Mouse (Mus musculus) E14TG2a.4 (cell line): ENCODE results near the gene E2f4.

Source experiments
- H3K27me3 ChIP-seq: 2 replicates; pipeline ENCODE4 v1.6.1; 2014; ENCODE audit warnings: low read length, control low read depth; ENCODE audit not compliant: insufficient read depth
- H3K36me3 ChIP-seq: 2 replicates; pipeline ENCODE4 v1.6.1; 2014; ENCODE audit warnings: low read length, control low read depth; ENCODE audit not compliant: insufficient read depth
- H3K4me1 ChIP-seq: replicated peaks from 2 replicates; pipeline ENCODE4 v1.6.1; 2014; ENCODE audit warnings: low read depth, low read length, control low read depth
- H3K4me3 ChIP-seq: replicated peaks from 2 replicates; pipeline ENCODE4 v1.5.1; 2014; ENCODE audit warnings: mild to moderate bottlenecking, low read length
- H3K9me3 ChIP-seq: 2 replicates; pipeline ENCODE4 v1.6.1; 2014; ENCODE audit warnings: low read length, control low read depth
- CTCF ChIP-seq: conservative IDR thresholded peaks from 2 replicates; pipeline ENCODE4 v1.5.1; 2014; ENCODE audit warnings: low read length
- NANOG ChIP-seq: IDR thresholded peaks from 2 replicates; pipeline ENCODE4 v1.6.1; 2014; ENCODE audit warnings: borderline replicate concordance, low read length, mixed read lengths
- POU5F1 ChIP-seq: IDR thresholded peaks from 2 replicates; pipeline ENCODE4 v1.6.1; 2014; ENCODE audit warnings: low read length, borderline replicate concordance

E2f4 gene

DNA sequence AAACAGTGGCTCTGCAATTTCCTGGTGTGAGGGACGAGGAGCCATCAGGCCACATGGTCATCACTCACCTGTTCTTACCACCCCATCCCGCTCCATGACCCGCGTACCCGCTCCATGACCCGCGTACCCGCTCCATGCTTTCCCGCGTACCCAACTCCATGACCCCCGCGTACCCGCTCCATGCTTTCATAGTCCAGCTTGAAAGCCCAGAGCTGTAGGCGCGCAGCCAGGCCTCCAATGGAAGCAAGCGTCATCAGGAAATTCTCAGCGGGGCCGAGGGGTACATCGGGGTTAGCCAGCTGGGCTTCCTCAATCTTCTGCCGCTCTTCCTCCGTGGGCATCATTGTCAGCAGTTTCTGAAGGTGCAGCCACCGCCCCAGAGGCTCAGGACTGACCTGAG, 34.0 kb downstream of the E2f4 start:
- no peaks in the 10 kb centered on the region for H3K9me3 ChIP-seq
- H3K27me3 ChIP-seq = no peaks in the 10 kb centered on the region
- TF ChIP-seq CTCF (no peak), NANOG (no peak), POU5F1 (no peak)
- H3K4me3 ChIP-seq = 0 out of 2 replicates have a peak overlapping the region, but pooled peaks have one; percentile 29
- H3K4me1 ChIP-seq = peaks cover 78% of the 10 kb centered on the region
- peaks cover 81% of the 10 kb centered on the region for H3K36me3 ChIP-seq

DNA sequence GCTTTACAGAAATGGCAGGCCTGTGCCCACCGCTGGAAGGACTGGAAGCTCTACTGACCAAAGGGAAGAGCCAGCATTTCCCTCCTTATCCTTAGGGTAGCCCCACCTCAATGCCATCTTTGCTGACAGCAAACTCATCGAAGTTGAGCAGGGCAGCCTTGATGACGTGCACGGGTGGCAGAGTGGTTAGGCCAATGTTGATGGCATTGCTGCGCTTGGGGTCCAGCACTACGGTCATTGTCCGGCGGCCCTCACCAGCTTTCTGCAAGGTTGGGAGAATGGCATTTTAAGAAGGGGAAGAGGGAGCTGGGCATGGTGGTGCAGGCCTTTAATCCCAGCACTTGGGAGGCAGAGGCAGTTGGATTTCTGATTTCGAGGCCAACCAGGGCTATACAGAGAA, 34.5 kb downstream of the E2f4 start:
- Histone ChIP-seq H3K4me3 (0 out of 2 replicates have a peak overlapping the region, but pooled peaks have one; percentile 29), H3K4me1 (peaks cover 80% of the 10 kb centered on the region), H3K27me3 (no peaks in the 10 kb centered on the region), H3K36me3 (peaks cover 81% of the 10 kb centered on the region), H3K9me3 (no peaks in the 10 kb centered on the region)
- TF ChIP-seq CTCF (no peak), POU5F1 (no peak), NANOG (no peak)

DNA sequence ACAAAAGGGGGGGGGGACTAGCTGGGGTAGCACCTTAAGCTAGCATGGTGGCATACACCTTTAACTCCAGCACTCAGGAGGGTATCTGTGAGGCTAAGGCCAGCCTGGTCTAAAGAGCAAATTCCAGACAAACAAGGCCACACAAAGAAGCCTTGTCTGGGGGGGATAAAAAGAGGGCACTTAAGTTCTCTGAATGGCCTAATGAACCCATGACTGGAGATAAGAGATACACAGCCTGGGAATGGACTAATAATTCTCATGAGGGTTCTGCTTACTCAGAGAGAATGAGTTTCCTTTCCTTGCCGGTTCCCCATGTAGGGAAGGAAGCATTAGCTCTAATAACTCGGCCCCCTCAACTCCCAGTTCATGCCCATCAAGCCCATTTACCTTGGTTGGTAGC, 35.1 kb downstream of the E2f4 start:
- TF ChIP-seq CTCF (no peak), NANOG (no peak), POU5F1 (no peak)
- Histone ChIP-seq H3K27me3 (no peaks in the 10 kb centered on the region), H3K4me3 (0 out of 2 replicates have a peak overlapping the region, but pooled peaks have one; percentile 13), H3K4me1 (peaks cover 80% of the 10 kb centered on the region), H3K9me3 (no peaks in the 10 kb centered on the region), H3K36me3 (peaks cover 79% of the 10 kb centered on the region)

DNA sequence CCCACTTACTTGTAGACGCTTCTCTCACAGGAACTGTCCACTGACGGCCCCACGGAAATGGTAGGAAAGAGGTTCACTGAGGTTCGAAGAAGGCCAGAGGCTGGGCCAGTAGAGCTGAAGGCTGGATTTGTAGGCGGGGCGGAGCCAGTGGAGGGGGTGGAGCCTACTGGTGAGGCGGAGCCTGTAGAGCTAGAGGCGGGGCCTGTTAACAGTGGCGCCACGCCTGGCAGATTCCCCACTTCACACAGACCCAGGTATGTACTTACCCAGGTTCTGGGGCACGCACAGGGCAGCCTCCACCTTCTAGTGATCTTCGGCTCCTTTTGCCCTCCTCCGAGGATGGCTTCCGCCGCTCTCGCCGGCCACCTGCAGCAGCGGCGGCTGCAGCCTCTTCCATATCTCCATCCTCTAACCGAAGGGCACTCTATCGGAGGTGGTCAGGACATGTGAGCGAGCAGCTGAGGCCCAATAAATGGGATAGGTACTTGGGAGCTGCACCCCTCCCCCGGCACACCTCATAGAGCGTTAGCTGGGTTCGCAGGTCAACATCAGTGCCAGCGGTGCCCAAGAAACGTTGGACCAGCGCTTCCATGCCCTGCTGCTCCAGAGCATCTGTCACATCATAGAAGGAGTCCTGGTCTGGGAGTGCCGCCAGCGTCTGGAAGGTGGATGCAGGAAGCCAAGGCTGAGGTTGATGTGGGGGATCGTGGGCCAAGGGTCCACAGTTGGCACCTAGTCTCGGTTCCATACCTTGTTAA, 39.1 kb downstream of the E2f4 start:
- peaks cover 43% of the 10 kb centered on the region for H3K36me3 ChIP-seq
- H3K4me1 ChIP-seq = peaks cover 71% of the 10 kb centered on the region
- H3K9me3 ChIP-seq = no peaks in the 10 kb centered on the region
- H3K27me3 ChIP-seq = peaks cover 4% of the 10 kb centered on the region; the same call in 1 of the 2 replicates
- no peak for TF ChIP-seq NANOG
- TF ChIP-seq CTCF = no peak
- TF ChIP-seq POU5F1 = no peak
- peak overlapping the region; percentile 81 for H3K4me3 ChIP-seq

DNA sequence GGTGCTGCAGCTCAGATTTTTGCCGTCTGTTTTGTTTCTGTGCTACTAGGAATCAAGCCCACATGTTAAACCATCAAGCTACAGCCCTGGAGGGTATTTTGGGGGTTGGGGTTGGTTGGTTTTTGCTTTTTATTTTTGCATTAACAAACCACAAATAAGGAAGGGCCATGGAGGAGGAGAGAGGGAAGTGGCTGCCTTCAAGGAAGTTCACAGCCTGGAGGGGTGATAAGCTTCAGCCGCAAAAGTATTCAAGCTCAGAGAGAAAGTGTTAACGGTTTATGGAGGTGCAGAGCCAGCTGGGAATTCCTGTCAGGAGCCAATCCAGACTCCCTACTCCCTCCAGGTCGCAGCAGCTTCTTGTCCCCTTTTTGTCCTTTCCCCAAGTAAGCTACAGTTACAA, 41.5 kb downstream of the E2f4 start:
- no peaks in the 10 kb centered on the region for H3K9me3 ChIP-seq
- peaks cover 76% of the 10 kb centered on the region for H3K4me1 ChIP-seq
- H3K36me3 ChIP-seq = peaks cover 27% of the 10 kb centered on the region
- no peak overlapping the region for H3K4me3 ChIP-seq
- TF ChIP-seq NANOG (no peak), CTCF (no peak), POU5F1 (no peak)
- H3K27me3 ChIP-seq = peaks cover 4% of the 10 kb centered on the region; the same call in 1 of the 2 replicates

DNA sequence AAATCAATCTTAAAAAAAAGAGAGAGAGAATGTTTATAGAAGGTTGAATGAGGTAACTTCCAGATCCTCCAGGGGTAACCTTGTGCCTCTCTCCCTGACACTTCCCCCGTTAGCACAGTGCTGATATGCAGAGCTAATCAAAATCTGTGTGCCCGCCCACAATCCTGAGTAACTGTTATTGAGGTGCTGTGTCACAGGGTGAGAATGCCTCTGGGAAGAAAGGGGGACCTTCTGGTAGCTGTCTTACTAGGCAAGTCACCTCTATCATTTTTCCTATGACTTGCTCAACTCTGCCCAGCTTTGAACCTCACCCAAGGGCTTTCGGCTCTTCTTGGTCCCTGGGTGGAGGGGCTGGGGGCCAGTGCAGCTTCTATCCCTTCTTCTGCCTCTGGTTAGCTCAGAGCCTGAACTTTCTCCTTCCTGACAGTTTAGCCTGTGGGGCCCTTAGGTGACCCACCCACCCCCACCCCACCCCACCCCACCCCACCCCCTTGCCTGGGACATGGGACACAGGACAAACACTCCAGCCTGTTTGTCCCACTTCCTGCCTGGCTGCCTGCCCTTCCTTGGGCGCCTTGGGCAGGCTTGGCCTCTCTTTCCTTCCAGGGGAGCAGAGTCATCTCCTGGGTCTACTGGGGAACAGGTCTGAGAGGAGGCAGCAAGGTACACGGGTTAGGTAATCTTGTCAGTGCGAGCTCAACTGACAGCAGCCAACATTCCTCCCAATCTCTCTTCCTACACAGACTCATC, 42.6 kb downstream of the E2f4 start:
- peaks cover 82% of the 10 kb centered on the region for H3K4me1 ChIP-seq
- no peaks in the 10 kb centered on the region for H3K9me3 ChIP-seq
- peaks cover 19% of the 10 kb centered on the region for H3K36me3 ChIP-seq
- no peak overlapping the region for H3K4me3 ChIP-seq
- TF ChIP-seq CTCF (no peak), NANOG (no peak), POU5F1 (no peak)
- H3K27me3 ChIP-seq = peaks cover 6% of the 10 kb centered on the region; the same call in 1 of the 2 replicates

DNA sequence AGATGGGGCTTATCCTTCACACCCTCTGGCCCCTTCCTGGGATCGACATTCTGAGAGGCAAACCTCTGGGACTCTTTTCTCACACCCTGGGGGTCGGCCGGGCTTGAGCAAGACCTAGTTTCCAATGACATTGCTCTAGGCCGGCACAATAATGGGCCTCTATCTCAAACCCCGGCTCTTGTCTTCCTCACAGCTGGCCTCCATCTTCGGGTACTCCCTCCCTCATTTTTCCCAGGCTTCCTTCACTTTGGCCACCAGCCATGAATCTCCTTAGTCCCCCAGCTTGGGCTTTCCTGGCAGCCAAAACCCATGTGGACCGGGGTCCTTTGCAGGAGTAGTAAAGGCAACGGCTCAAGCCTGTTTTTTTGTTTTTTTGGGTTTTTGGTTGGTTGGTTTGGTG, 43.9 kb downstream of the E2f4 start:
- H3K36me3 ChIP-seq = peaks cover 9% of the 10 kb centered on the region; the same call in 1 of the 2 replicates
- peaks cover 13% of the 10 kb centered on the region for H3K27me3 ChIP-seq
- TF ChIP-seq POU5F1 = no peak
- TF ChIP-seq NANOG = no peak
- TF ChIP-seq CTCF = no peak
- peaks cover 85% of the 10 kb centered on the region for H3K4me1 ChIP-seq
- H3K9me3 ChIP-seq = no peaks in the 10 kb centered on the region
- no peak overlapping the region for H3K4me3 ChIP-seq

DNA sequence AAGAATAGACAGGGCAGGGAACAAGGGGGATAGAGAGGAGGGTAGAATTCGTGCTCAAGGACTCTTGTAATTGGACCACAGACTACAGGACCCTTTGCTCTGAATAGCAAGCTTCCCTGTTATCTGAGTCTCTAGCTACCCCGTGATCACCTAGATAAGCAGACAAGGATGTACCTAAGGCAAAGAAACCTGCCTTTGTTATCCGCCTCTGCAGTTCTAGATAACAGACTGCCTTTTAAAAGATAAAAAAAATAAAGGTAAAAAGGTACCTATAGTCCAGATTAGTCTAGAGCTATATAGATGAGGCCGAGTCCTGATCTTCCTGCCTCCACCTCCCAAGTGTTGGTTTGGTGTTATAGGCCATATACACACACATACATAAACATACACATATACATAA, 45.3 kb downstream of the E2f4 start:
- no peaks in the 10 kb centered on the region for H3K9me3 ChIP-seq
- no peak overlapping the region for H3K4me3 ChIP-seq
- peaks cover 9% of the 10 kb centered on the region; the same call in 1 of the 2 replicates for H3K36me3 ChIP-seq
- no peak for TF ChIP-seq POU5F1
- 0 out of 2 replicates have a peak, but pooled peaks have one; percentile 23 for TF ChIP-seq NANOG
- TF ChIP-seq CTCF = no peak
- peaks cover 80% of the 10 kb centered on the region for H3K4me1 ChIP-seq
- H3K27me3 ChIP-seq = peaks cover 17% of the 10 kb centered on the region
